Mouse (Mus musculus) neural tube, embryonic 14.5 days (tissue): Measurements from ENCODE around the gene Ly6g5b. TPM values are rescaled to one million over a fixed set of nuclear protein-coding genes. Genes with fewer than 3 reads are reported as not detected.

ENCODE experiments used
- ATAC-seq: fragments of 200-750 bp; cut with Nextera tagmentation; 2 replicates; pipeline ENCODE4 v1.8.0; 2017; ENCODE audit warnings: low read depth, mild to moderate bottlenecking, moderate TSS enrichment, moderate library complexity
- H3K27ac ChIP-seq: fragments of 300-500 bp; sonication (generic); 2 replicates; pipeline ENCODE4 v1.5.1; 2014; ENCODE audit warnings: low read depth, mild to moderate bottlenecking, control low read depth, low read length, moderate library complexity, mixed read lengths
- H3K27me3 ChIP-seq: fragments of 300-500 bp; sonication (generic); 2 replicates; pipeline ENCODE4 v1.6.1; 2014; ENCODE audit warnings: low read length; ENCODE audit not compliant: control insufficient read depth, insufficient read depth
- H3K36me3 ChIP-seq: fragments of 300-500 bp; sonication (generic); 2 replicates; pipeline ENCODE4 v1.6.1; 2014; ENCODE audit warnings: low read length, mixed read lengths; ENCODE audit not compliant: control insufficient read depth, insufficient read depth
- H3K4me1 ChIP-seq: fragments of 300-500 bp; sonication (generic); 2 replicates; pipeline ENCODE4 v1.6.1; 2014; ENCODE audit warnings: low read length; ENCODE audit not compliant: control insufficient read depth, insufficient read depth
- H3K4me2 ChIP-seq: fragments of 300-500 bp; sonication (generic); 2 replicates; pipeline ENCODE4 v1.6.1; 2014; ENCODE audit warnings: mild to moderate bottlenecking, low read depth, low read length, control low read depth
- H3K4me3 ChIP-seq: fragments of 300-500 bp; sonication (generic); 2 replicates; pipeline ENCODE4 v1.5.1; 2014; ENCODE audit warnings: low read depth, low read length, control low read depth, mixed read lengths
- H3K9ac ChIP-seq: fragments of 300-500 bp; sonication (generic); replicated peaks from 2 replicates; pipeline ENCODE4 v1.6.1; 2014; ENCODE audit warnings: low read depth, mild to moderate bottlenecking, control low read depth, low read length, mixed read lengths
- H3K9me3 ChIP-seq: fragments of 300-500 bp; sonication (generic); 2 replicates; pipeline ENCODE4 v1.6.1; 2016; ENCODE audit warnings: low read length; ENCODE audit not compliant: control insufficient read depth
- WGBS: fragments of 180-500 bp; shearing (Covaris S2); extraction: QIAGEN DNeasy Blood & Tissue Kit; methylation state at CpG from one replicate; pipeline ENCODE4 v1.1.7; 2014; 5-methylcytosine and 5-hydroxymethylcytosine counted together
- polyA plus RNA-seq: library from polyadenylated mRNA; unstranded; fragments of >200 nt; fragmentation: Nextera tagmentation; extraction: Ambion mirVana; gene quantifications from 2 replicates; pipeline ENCODE4 v1.2.1, GENCODE M21; 2014

Gene Ly6g5b
- polyA plus RNA-seq, 1 experiment from 2014 or later = 0.92 TPM

- Histone ChIP-seq H3K36me3 (peaks cover 20% of the 10 kb centered on the region), H3K9me3 (no peaks in the 10 kb centered on the region), H3K4me3 (peak within 1 kb of the TSS; percentile 86), H3K9ac (peak within 1 kb of the TSS; percentile 86), H3K4me1 (peaks cover 13% of the 10 kb centered on the region), H3K4me2 (peak within 1 kb of the TSS; percentile 96), H3K27ac (peak within 1 kb of the TSS; percentile 85), H3K27me3 (no peaks in the 10 kb centered on the region)
- WGBS = under 1% methylated on average over 19 of the region's 19 CpGs
- peak; percentile 50 for ATAC-seq
These were observed 6.7 kb upstream of the Ly6g5b start, which contains the start of gene Csnk2b for GRCm38 (mm10) chr17:35121871-35122303. TSS of gene Csnk2b (minus strand) at chr17:35122053.

GRCm38 (mm10) chr17:35121143-35121799 lies 6.0 kb upstream of the Ly6g5b start, which contains the start of gene Gpank1:
TSS of gene Gpank1 (plus strand) at chr17:35121455.
- Histone ChIP-seq H3K4me1 (peaks cover 10% of the 10 kb centered on the region), H3K4me3 (peak within 1 kb of the TSS; percentile 86), H3K9me3 (no peaks in the 10 kb centered on the region), H3K4me2 (peak within 1 kb of the TSS; percentile 96), H3K9ac (peak within 1 kb of the TSS; percentile 86), H3K36me3 (peaks cover 22% of the 10 kb centered on the region), H3K27ac (peak within 1 kb of the TSS; percentile 85), H3K27me3 (no peaks in the 10 kb centered on the region)
- WGBS = under 1% methylated on average over 50 of the region's 50 CpGs
- peak; percentile 92 for ATAC-seq

GRCm38 (mm10) chr17:35120745-35121142 lies 5.5 kb upstream of the Ly6g5b start:
- Histone ChIP-seq H3K9me3 (no peaks in the 10 kb centered on the region), H3K36me3 (peaks cover 27% of the 10 kb centered on the region), H3K4me3 (peak overlapping the region; percentile 86), H3K27me3 (no peaks in the 10 kb centered on the region), H3K27ac (peak overlapping the region; percentile 23; the same call in 1 of the 2 replicates), H3K9ac (peak overlapping the region; percentile 86), H3K4me2 (peak overlapping the region; percentile 96), H3K4me1 (peaks cover 10% of the 10 kb centered on the region)
- WGBS = under 1% methylated on average over 33 of the region's 33 CpGs
- ATAC-seq = no peak; the same call in none of the 2 replicates

GRCm38 (mm10) chr17:35111774-35112173 lies 3.5 kb downstream of the Ly6g5b start:
- Histone ChIP-seq H3K9ac (no peak overlapping the region), H3K4me2 (no peak overlapping the region), H3K9me3 (no peaks in the 10 kb centered on the region), H3K27me3 (no peaks in the 10 kb centered on the region), H3K27ac (no peak overlapping the region), H3K4me3 (no peak overlapping the region), H3K4me1 (no peaks in the 10 kb centered on the region), H3K36me3 (peaks cover 16% of the 10 kb centered on the region)
- 74% methylated on average over 9 of the region's 9 CpGs for WGBS
- no peak for ATAC-seq

- no peak for ATAC-seq
- Histone ChIP-seq H3K27me3 (no peaks in the 10 kb centered on the region), H3K4me2 (no peak within 1 kb of the TSS), H3K27ac (no peak within 1 kb of the TSS), H3K4me1 (no peaks in the 10 kb centered on the region), H3K36me3 (peaks cover 11% of the 10 kb centered on the region), H3K9me3 (no peaks in the 10 kb centered on the region), H3K4me3 (no peak within 1 kb of the TSS), H3K9ac (no peak within 1 kb of the TSS)
- 70% methylated on average over 6 of the region's 6 CpGs for WGBS
These were observed 7.1 kb downstream of the Ly6g5b start, which contains the start of gene Ly6g5c for GRCm38 (mm10) chr17:35108097-35108496. TSS of gene Ly6g5c (plus strand) at chr17:35108279.

- Histone ChIP-seq H3K9ac (no peak overlapping the region), H3K4me2 (no peak overlapping the region), H3K9me3 (no peaks in the 10 kb centered on the region), H3K36me3 (peaks cover 24% of the 10 kb centered on the region), H3K4me1 (no peaks in the 10 kb centered on the region), H3K27me3 (no peaks in the 10 kb centered on the region), H3K4me3 (no peak overlapping the region), H3K27ac (no peak overlapping the region)
- no peak for ATAC-seq
- WGBS = 73% methylated on average over 3 of the region's 3 CpGs
These were observed 8.7 kb downstream of the Ly6g5b start for GRCm38 (mm10) chr17:35106522-35106921.

- Histone ChIP-seq H3K36me3 (peaks cover 29% of the 10 kb centered on the region), H3K9me3 (no peaks in the 10 kb centered on the region), H3K9ac (no peak overlapping the region), H3K4me1 (no peaks in the 10 kb centered on the region), H3K4me3 (no peak overlapping the region), H3K4me2 (no peak overlapping the region), H3K27ac (no peak overlapping the region), H3K27me3 (no peaks in the 10 kb centered on the region)
- ATAC-seq = no peak
- WGBS = 27% methylated on average over 13 of the region's 13 CpGs
These were observed 9.4 kb downstream of the Ly6g5b start for GRCm38 (mm10) chr17:35105740-35106389.

- Histone ChIP-seq H3K9ac (no peak overlapping the region), H3K9me3 (no peaks in the 10 kb centered on the region), H3K27me3 (no peaks in the 10 kb centered on the region), H3K4me2 (no peak overlapping the region), H3K4me1 (no peaks in the 10 kb centered on the region), H3K4me3 (no peak overlapping the region), H3K36me3 (peaks cover 40% of the 10 kb centered on the region), H3K27ac (no peak overlapping the region)
- WGBS = 81% methylated on average over 6 of the region's 6 CpGs
- ATAC-seq = no peak
These were observed 10.5 kb downstream of the Ly6g5b start for GRCm38 (mm10) chr17:35104754-35105153.

GRCm38 (mm10) chr17:35104079-35104478 lies 11.1 kb downstream of the Ly6g5b start:
- H3K4me3 ChIP-seq = no peak overlapping the region
- H3K9me3 ChIP-seq = no peaks in the 10 kb centered on the region
- no peak for ATAC-seq
- WGBS = 96% methylated on average over 7 of the region's 7 CpGs
- no peak overlapping the region for H3K27ac ChIP-seq
- H3K4me2 ChIP-seq = no peak overlapping the region
- peaks cover 47% of the 10 kb centered on the region for H3K36me3 ChIP-seq
- no peak overlapping the region for H3K9ac ChIP-seq
- H3K27me3 ChIP-seq = no peaks in the 10 kb centered on the region
- H3K4me1 ChIP-seq = no peaks in the 10 kb centered on the region
